Comparison of ENCODE assay signal across 15 mouse cellular contexts in the genomic region with DNA sequence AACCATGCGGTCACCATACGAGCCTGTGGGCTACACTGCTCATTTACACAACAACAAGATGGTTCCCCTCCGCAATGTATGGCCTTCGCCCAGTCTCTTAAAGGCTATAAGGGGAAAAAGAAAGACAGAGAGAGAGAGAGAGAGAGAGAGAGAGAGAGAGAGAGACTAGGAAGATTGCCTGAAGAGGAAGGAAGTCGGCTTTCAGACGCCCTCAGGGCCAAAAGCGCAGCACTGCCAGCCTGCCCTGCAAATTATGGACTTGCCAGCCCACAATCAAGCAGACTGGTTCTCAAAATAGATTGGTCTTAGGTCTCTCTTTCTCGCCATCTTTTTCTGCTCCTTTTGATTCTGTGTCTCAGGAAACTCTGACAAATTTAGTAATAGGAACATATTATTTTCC. TPM values are rescaled to one million over a fixed set of nuclear protein-coding genes. Genes with fewer than 3 reads are reported as not detected.
"Had no signal": no experiment of that assay in that cellular context is flagged by ENCODE, and none has a peak within 500 bp of the region (broad histone marks: within the 10 kb centered on the region; RNA-seq: fewer than 3 reads in every experiment).

No protein-coding gene starts in this region.

- H3K4me3 ChIP-seq: layer of hippocampus, adult 2 months; limb, embryonic 10.5 days; liver, embryonic 15.5 days; midbrain, embryonic 13.5 days; neural tube, embryonic 15.5 days had no signal

- H3K4me2 ChIP-seq: liver, embryonic 11.5 days; liver, embryonic 15.5 days; midbrain, embryonic 13.5 days; neural tube, embryonic 15.5 days had no signal

- DNase-seq: kidney, adult 11 months; kidney, adult 9 months; kidney, postnatal 36 days; lung, adult 2 months; lung, postnatal 36 days; thymus, adult 18-20 months; thymus, postnatal 14 days had no signal

- ATAC-seq: lung, postnatal 0 days; midbrain, embryonic 13.5 days had no signal

- H3K9me3 ChIP-seq: limb, embryonic 10.5 days; liver, embryonic 15.5 days; midbrain, embryonic 13.5 days; neural tube, embryonic 15.5 days had no signal

- H3K36me3 ChIP-seq: limb, embryonic 10.5 days; liver, embryonic 15.5 days; midbrain, embryonic 13.5 days; neural tube, embryonic 15.5 days had no signal

RNA-seq across cellular contexts. Expression of gene Rab44, which starts 37.7 kb away (rescaled TPM):
- total RNA-seq: midbrain, postnatal 0 days had no signal
- polyA plus RNA-seq: midbrain, embryonic 13.5 days; midbrain, postnatal 0 days had no signal
